Mouse (Mus musculus): ENCODE measurements around the gene Eefsec. TPM values are rescaled to one million over a fixed set of nuclear protein-coding genes. Genes with fewer than 3 reads are reported as not detected.

Eefsec gene
- 15.3 and 15.6 TPM in 2 replicates for polyA plus RNA-seq (2015; fragmentation: Nextera tagmentation; extraction: Ambion mirVana)

DNA sequence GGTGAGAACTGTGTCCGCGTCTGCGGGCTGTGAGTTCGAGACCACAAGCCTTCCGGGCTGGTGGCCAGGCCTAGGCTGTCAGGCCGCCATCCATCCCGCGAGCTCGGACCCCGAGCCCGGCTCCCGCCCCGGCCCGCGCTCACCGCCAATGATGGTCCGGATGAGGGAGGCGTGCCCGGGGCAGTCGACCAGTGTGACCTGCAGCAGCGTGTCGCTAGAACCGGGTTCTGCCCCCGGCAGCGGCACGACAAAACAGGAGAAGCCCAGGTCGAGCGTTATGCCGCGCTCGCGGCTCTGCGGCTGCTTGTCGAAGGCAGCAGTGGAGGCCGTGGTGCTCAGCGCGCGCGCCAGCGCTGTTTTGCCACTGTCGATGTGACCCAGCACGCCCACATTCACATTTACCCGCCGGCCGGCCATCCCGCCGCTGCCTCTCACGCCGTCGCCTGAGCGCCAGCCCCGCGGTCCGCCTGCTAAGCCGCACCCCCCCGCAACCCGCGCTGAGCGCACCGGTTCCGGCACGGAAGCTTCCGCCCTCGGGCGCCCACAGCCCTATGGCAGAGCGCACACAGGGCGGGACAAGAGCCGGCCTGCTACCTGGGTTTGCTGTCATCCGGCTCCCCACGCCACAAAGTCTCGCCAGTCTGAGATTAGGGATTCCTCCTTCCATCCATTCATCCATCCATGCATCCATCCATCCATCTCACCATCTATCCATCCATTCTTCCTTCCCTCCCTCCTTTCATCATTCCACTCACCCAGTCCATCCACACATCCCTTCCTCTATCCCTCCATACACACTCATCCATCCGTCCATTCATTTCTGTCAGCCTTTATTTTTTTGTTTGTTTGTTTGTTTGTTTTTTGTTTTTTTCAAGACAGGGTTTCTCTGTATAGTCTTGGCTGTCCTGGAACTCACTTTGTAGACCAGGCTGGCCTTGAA lies at the start of gene Eefsec:
Gene Eefsec, minus strand, starts transcription at position 477 of the 940 bp plus-strand sequence.
- Histone ChIP-seq H3K9me3 (replicated peaks; ENCODE audit: control insufficient read depth, low read length) (no peaks in the 10 kb centered on the region), H3K4me1 (ENCODE audit: control insufficient read depth, low read depth, low read length) (peaks cover 14% of the 10 kb centered on the region), H3K36me3 (ENCODE audit: control insufficient read depth, insufficient read depth) (no peaks in the 10 kb centered on the region), H3K4me3 (ENCODE audit: low read depth, low read length) (peak within 1 kb of the TSS; percentile 84), H3K4me2 (ENCODE audit: low read depth, low read length) (peak within 1 kb of the TSS; percentile 90), H3K27ac (ENCODE audit: low read length) (peak within 1 kb of the TSS; percentile 71), H3K9ac (ENCODE audit: low read depth, low read length) (peak within 1 kb of the TSS; percentile 82), H3K27me3 (ENCODE audit: control insufficient read depth, insufficient read depth, low read depth, low read length) (no peaks in the 10 kb centered on the region)
- peak; percentile 88 for ATAC-seq (ENCODE audit: low read depth)
- under 1% methylated on average over 72 of the region's 72 CpGs for WGBS (ENCODE audit: insufficient replicate concordance)

DNA sequence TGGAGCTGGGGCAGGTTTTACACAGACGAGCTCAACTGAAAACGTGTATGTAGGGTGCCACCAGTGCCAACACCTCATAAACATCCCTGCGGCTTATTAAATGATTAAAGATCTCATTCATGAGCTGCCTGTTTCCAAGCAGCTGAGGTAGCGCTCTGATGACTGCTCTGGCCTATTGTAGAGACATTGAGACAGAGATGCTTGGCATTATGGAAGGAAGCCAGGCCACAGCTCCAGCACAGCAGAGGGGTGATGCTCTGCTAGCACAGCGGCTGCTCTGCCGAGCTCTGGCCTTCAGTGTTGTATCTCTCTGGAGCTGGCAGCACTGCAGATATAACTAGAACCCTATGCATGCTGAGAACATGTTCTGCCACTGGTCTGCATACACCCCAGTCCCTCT lies 47.4 kb upstream of the Eefsec start:
- Histone ChIP-seq H3K4me2 (ENCODE audit: low read depth, low read length) (no peak overlapping the region), H3K9me3 (replicated peaks; ENCODE audit: control insufficient read depth, low read length) (no peaks in the 10 kb centered on the region), H3K9ac (ENCODE audit: low read depth, low read length) (no peak overlapping the region), H3K27me3 (ENCODE audit: control insufficient read depth, insufficient read depth, low read depth, low read length) (no peaks in the 10 kb centered on the region), H3K36me3 (ENCODE audit: control insufficient read depth, insufficient read depth) (peaks cover 5% of the 10 kb centered on the region; the same call in 1 of the 2 replicates), H3K27ac (ENCODE audit: low read length) (no peak overlapping the region), H3K4me1 (ENCODE audit: control insufficient read depth, low read depth, low read length) (peaks cover 5% of the 10 kb centered on the region; the same call in 1 of the 2 replicates), H3K4me3 (ENCODE audit: low read depth, low read length) (no peak overlapping the region)
- WGBS (ENCODE audit: insufficient replicate concordance) = 75% methylated on average over 6 of the region's 6 CpGs
- no peak for ATAC-seq (ENCODE audit: low read depth)

- peaks cover 5% of the 10 kb centered on the region; the same call in 1 of the 2 replicates for H3K4me1 ChIP-seq (ENCODE audit: control insufficient read depth, low read depth, low read length)
- ATAC-seq (ENCODE audit: low read depth) = no peak
- no peak overlapping the region for H3K4me3 ChIP-seq (ENCODE audit: low read depth, low read length)
- H3K4me2 ChIP-seq (ENCODE audit: low read depth, low read length) = no peak overlapping the region
- H3K27ac ChIP-seq (ENCODE audit: low read length) = no peak overlapping the region
- H3K9me3 ChIP-seq (replicated peaks; ENCODE audit: control insufficient read depth, low read length) = no peaks in the 10 kb centered on the region
- no peak overlapping the region for H3K9ac ChIP-seq (ENCODE audit: low read depth, low read length)
- H3K27me3 ChIP-seq (ENCODE audit: control insufficient read depth, insufficient read depth, low read depth, low read length) = no peaks in the 10 kb centered on the region
- 81% methylated on average over 12 of the region's 12 CpGs for WGBS (ENCODE audit: insufficient replicate concordance)
- H3K36me3 ChIP-seq (ENCODE audit: control insufficient read depth, insufficient read depth) = peaks cover 6% of the 10 kb centered on the region
Observed at GRCm38 (mm10) chr6:88490629-88491354, 44.5 kb upstream of the Eefsec start.

GRCm38 (mm10) chr6:88489834-88490233 lies 43.5 kb upstream of the Eefsec start:
- H3K27me3 ChIP-seq (ENCODE audit: control insufficient read depth, insufficient read depth, low read depth, low read length) = no peaks in the 10 kb centered on the region
- H3K36me3 ChIP-seq (ENCODE audit: control insufficient read depth, insufficient read depth) = peaks cover 6% of the 10 kb centered on the region
- H3K9ac ChIP-seq (ENCODE audit: low read depth, low read length) = no peak overlapping the region
- H3K27ac ChIP-seq (ENCODE audit: low read length) = no peak overlapping the region
- no peak overlapping the region for H3K4me3 ChIP-seq (ENCODE audit: low read depth, low read length)
- no peak overlapping the region for H3K4me2 ChIP-seq (ENCODE audit: low read depth, low read length)
- WGBS (ENCODE audit: insufficient replicate concordance) = 76% methylated on average over 6 of the region's 6 CpGs
- H3K4me1 ChIP-seq (ENCODE audit: control insufficient read depth, low read depth, low read length) = peaks cover 3% of the 10 kb centered on the region
- no peak for ATAC-seq (ENCODE audit: low read depth)
- no peaks in the 10 kb centered on the region for H3K9me3 ChIP-seq (replicated peaks; ENCODE audit: control insufficient read depth, low read length)

- ATAC-seq (ENCODE audit: low read depth) = no peak
- Histone ChIP-seq H3K4me3 (ENCODE audit: low read depth, low read length) (no peak overlapping the region), H3K27me3 (ENCODE audit: control insufficient read depth, insufficient read depth, low read depth, low read length) (no peaks in the 10 kb centered on the region), H3K27ac (ENCODE audit: low read length) (no peak overlapping the region), H3K4me2 (ENCODE audit: low read depth, low read length) (no peak overlapping the region), H3K9me3 (replicated peaks; ENCODE audit: control insufficient read depth, low read length) (no peaks in the 10 kb centered on the region), H3K4me1 (ENCODE audit: control insufficient read depth, low read depth, low read length) (peaks cover 3% of the 10 kb centered on the region), H3K9ac (ENCODE audit: low read depth, low read length) (no peak overlapping the region), H3K36me3 (ENCODE audit: control insufficient read depth, insufficient read depth) (peaks cover 6% of the 10 kb centered on the region)
- 79% methylated on average over 7 of the region's 7 CpGs for WGBS (ENCODE audit: insufficient replicate concordance)
Observed at GRCm38 (mm10) chr6:88489026-88489425, 42.7 kb upstream of the Eefsec start.

GRCm38 (mm10) chr6:88486893-88487292 lies 40.6 kb upstream of the Eefsec start:
- Histone ChIP-seq H3K4me3 (ENCODE audit: low read depth, low read length) (no peak overlapping the region), H3K4me2 (ENCODE audit: low read depth, low read length) (no peak overlapping the region), H3K36me3 (ENCODE audit: control insufficient read depth, insufficient read depth) (peaks cover 6% of the 10 kb centered on the region), H3K9ac (ENCODE audit: low read depth, low read length) (no peak overlapping the region), H3K27me3 (ENCODE audit: control insufficient read depth, insufficient read depth, low read depth, low read length) (no peaks in the 10 kb centered on the region), H3K4me1 (ENCODE audit: control insufficient read depth, low read depth, low read length) (peaks cover 3% of the 10 kb centered on the region), H3K27ac (ENCODE audit: low read length) (no peak overlapping the region), H3K9me3 (replicated peaks; ENCODE audit: control insufficient read depth, low read length) (no peaks in the 10 kb centered on the region)
- no peak for ATAC-seq (ENCODE audit: low read depth)
- WGBS (ENCODE audit: insufficient replicate concordance) = 80% methylated on average over 8 of the region's 8 CpGs

- Histone ChIP-seq H3K27me3 (ENCODE audit: control insufficient read depth, insufficient read depth, low read depth, low read length) (no peaks in the 10 kb centered on the region), H3K9me3 (replicated peaks; ENCODE audit: control insufficient read depth, low read length) (no peaks in the 10 kb centered on the region), H3K9ac (ENCODE audit: low read depth, low read length) (no peak overlapping the region), H3K4me2 (ENCODE audit: low read depth, low read length) (no peak overlapping the region), H3K36me3 (ENCODE audit: control insufficient read depth, insufficient read depth) (peaks cover 6% of the 10 kb centered on the region), H3K27ac (ENCODE audit: low read length) (no peak overlapping the region), H3K4me1 (ENCODE audit: control insufficient read depth, low read depth, low read length) (peaks cover 3% of the 10 kb centered on the region), H3K4me3 (ENCODE audit: low read depth, low read length) (no peak overlapping the region)
- peak; percentile 79 for ATAC-seq (ENCODE audit: low read depth)
- WGBS (ENCODE audit: insufficient replicate concordance) = 64% methylated on average over 6 of the region's 6 CpGs
Observed at GRCm38 (mm10) chr6:88485378-88485777, 39.0 kb upstream of the Eefsec start.

DNA sequence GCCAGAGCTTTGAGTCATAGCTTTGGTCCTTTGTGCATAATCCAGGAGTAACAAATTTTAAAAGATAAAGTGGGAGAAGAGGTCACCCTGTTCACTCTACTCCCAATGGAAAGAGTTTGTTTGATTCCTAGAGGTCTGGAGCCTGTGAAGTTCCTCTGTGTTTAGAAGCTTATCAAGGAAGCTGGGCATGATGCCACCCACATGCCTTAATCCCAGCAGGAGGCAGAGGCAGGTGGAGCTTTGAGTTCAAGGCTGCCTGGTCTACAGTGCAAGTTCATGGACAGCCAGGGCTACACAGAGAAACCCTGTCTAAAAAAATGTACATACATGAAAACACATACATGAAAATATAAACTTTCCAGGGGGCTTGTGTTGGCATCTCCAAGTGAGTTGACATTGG lies 37.6 kb upstream of the Eefsec start:
- Histone ChIP-seq H3K9me3 (replicated peaks; ENCODE audit: control insufficient read depth, low read length) (no peaks in the 10 kb centered on the region), H3K36me3 (ENCODE audit: control insufficient read depth, insufficient read depth) (peaks cover 14% of the 10 kb centered on the region), H3K27ac (ENCODE audit: low read length) (no peak overlapping the region), H3K4me3 (ENCODE audit: low read depth, low read length) (no peak overlapping the region), H3K27me3 (ENCODE audit: control insufficient read depth, insufficient read depth, low read depth, low read length) (no peaks in the 10 kb centered on the region), H3K9ac (ENCODE audit: low read depth, low read length) (no peak overlapping the region), H3K4me1 (ENCODE audit: control insufficient read depth, low read depth, low read length) (peaks cover 3% of the 10 kb centered on the region), H3K4me2 (ENCODE audit: low read depth, low read length) (no peak overlapping the region)
- ATAC-seq (ENCODE audit: low read depth) = no peak

GRCm38 (mm10) chr6:88483111-88483510 lies 36.8 kb upstream of the Eefsec start:
- H3K36me3 ChIP-seq (ENCODE audit: control insufficient read depth, insufficient read depth) = peaks cover 14% of the 10 kb centered on the region
- no peaks in the 10 kb centered on the region for H3K27me3 ChIP-seq (ENCODE audit: control insufficient read depth, insufficient read depth, low read depth, low read length)
- WGBS (ENCODE audit: insufficient replicate concordance) = 78% methylated on average over 7 of the region's 7 CpGs

More at GRCm38 (mm10) chr6:88483111-88483510, 36.8 kb upstream of the Eefsec start:
- peaks cover 3% of the 10 kb centered on the region for H3K4me1 ChIP-seq (ENCODE audit: control insufficient read depth, low read depth, low read length)
- H3K4me3 ChIP-seq (ENCODE audit: low read depth, low read length) = no peak overlapping the region
- no peak overlapping the region for H3K9ac ChIP-seq (ENCODE audit: low read depth, low read length)
- H3K4me2 ChIP-seq (ENCODE audit: low read depth, low read length) = no peak overlapping the region
- no peaks in the 10 kb centered on the region for H3K9me3 ChIP-seq (replicated peaks; ENCODE audit: control insufficient read depth, low read length)
- ATAC-seq (ENCODE audit: low read depth) = no peak
- no peak overlapping the region for H3K27ac ChIP-seq (ENCODE audit: low read length)

All from liver, embryonic 16.5 days (tissue).